Mouse (Mus musculus) heart, adult 8-10 months (tissue): ENCODE measurements around the gene Tmem74b. TPM values are rescaled to one million over a fixed set of nuclear protein-coding genes. Genes with fewer than 3 reads are reported as not detected.

Experiments
- DNase-seq: peaks from one replicate; pipeline ENCODE4 v3.0.0; 2022; ENCODE audit warnings: low spot score
- total RNA-seq, 4 experiments: library from RNA; stranded (reverse); gene quantifications; 2 replicates each; pipeline ENCODE4 v1.2.4; 2022

The Tmem74b gene
- 1 to 10 TPM; 5.7 to 8.2 (median 5.9) TPM for total RNA-seq

GRCm38 (mm10) chr2:151701231-151702145 is at the start of gene Tmem74b:
Gene Tmem74b, plus strand, starts transcription at chr2:151702008.
- no peak for DNase-seq

GRCm38 (mm10) chr2:151652053-151652452 is 49.8 kb upstream of the Tmem74b start:
- DNase-seq: no peak

- DNase-seq: no peak
These were observed 33.4 kb upstream of the Tmem74b start, which contains the start of gene Rad21l for GRCm38 (mm10) chr2:151668433-151668832. Gene Rad21l, minus strand, starts transcription at chr2:151668533.

GRCm38 (mm10) chr2:151670026-151670967 is 31.5 kb upstream of the Tmem74b start:
- DNase-seq: no peak

GRCm38 (mm10) chr2:151670968-151671329 is 30.9 kb upstream of the Tmem74b start:
- DNase-seq: no peak

GRCm38 (mm10) chr2:151676234-151676633 is 25.6 kb upstream of the Tmem74b start:
- peak; percentile 1 for DNase-seq

GRCm38 (mm10) chr2:151682357-151682756 is 19.5 kb upstream of the Tmem74b start:
- DNase-seq: no peak

- DNase-seq: no peak
These were observed 18.8 kb upstream of the Tmem74b start for GRCm38 (mm10) chr2:151682976-151683375.

- DNase-seq: no peak
These were observed 490 bp downstream of the Tmem74b start for GRCm38 (mm10) chr2:151702146-151702850.

- DNase-seq: no peak
These were observed 1.0 kb downstream of the Tmem74b start for GRCm38 (mm10) chr2:151702851-151703190.

GRCm38 (mm10) chr2:151712647-151713046 is 10.8 kb downstream of the Tmem74b start:
- DNase-seq: no peak

- no peak for DNase-seq
These were observed 13.7 kb downstream of the Tmem74b start for GRCm38 (mm10) chr2:151715526-151715925.

- no peak for DNase-seq
These were observed 14.7 kb downstream of the Tmem74b start for GRCm38 (mm10) chr2:151716318-151717055.

GRCm38 (mm10) chr2:151724094-151724493 is 22.3 kb downstream of the Tmem74b start:
- DNase-seq: no peak

GRCm38 (mm10) chr2:151733151-151733865 is 31.5 kb downstream of the Tmem74b start:
- no peak for DNase-seq

GRCm38 (mm10) chr2:151735422-151735821 is 33.6 kb downstream of the Tmem74b start:
- DNase-seq: no peak

GRCm38 (mm10) chr2:151738460-151738859 is 36.7 kb downstream of the Tmem74b start:
- DNase-seq: no peak

GRCm38 (mm10) chr2:151739081-151739480 is 37.3 kb downstream of the Tmem74b start:
- no peak for DNase-seq

- no peak for DNase-seq
These were observed 37.7 kb downstream of the Tmem74b start for GRCm38 (mm10) chr2:151739505-151739904.
